Mouse (Mus musculus): ENCODE results near the gene 4932411N23Rik.
"Not testable (repeated sequence)": the region's sequence is repeated elsewhere in the genome, so short reads cannot be mapped to it uniquely, and the experiment has no call there.

Gene 4932411N23Rik

GRCm38 (mm10) chrX:126815768-126816167, at the start of gene 4932411N23Rik:
TSS of gene 4932411N23Rik (minus strand) at chrX:126815868.
- in situ Hi-C loops (cut with MboI): no loop called here

- in situ Hi-C loops (cut with MboI): no loop called here
Measured at GRCm38 (mm10) chrX:126779895-126780294, 35.8 kb downstream of the 4932411N23Rik start.

GRCm38 (mm10) chrX:126777643-126778042, 38.0 kb downstream of the 4932411N23Rik start:
- in situ Hi-C loops (cut with MboI): not testable (repeated sequence)

DNA sequence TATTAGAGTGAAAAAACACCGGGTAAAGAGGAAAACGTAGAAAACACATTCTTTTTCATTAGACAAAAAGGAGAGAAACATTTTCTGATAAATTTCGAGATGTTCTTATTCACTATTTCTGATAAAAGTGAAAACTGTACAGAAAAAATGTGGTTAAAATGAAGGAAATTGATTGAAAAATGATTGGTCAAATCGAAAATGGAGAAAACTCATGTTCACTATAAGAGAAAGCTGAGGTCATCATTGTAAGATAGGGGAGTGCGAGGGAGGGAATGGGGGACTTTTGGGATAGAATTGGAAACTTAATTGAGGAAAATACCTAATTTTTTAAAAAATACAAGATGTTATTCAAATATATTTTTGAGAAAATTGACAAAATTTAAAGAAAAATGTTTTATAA, 40.8 kb downstream of the 4932411N23Rik start:
- in situ Hi-C loops (cut with MboI): not testable (repeated sequence)

GRCm38 (mm10) chrX:126773511-126773910, 42.2 kb downstream of the 4932411N23Rik start:
- in situ Hi-C loops (cut with MboI): not testable (repeated sequence)

All from mature B cell (primary cell).